Mouse (Mus musculus) heart, postnatal 4 days (tissue): ENCODE measurements around the gene Man2a2. TPM values are rescaled to one million over a fixed set of nuclear protein-coding genes. Genes with fewer than 3 reads are reported as not detected.
A peak's percentile ranks its signal among the peaks of the same experiment; 100 is the strongest.

Experiments
- DNase-seq: peaks from one replicate; pipeline ENCODE4 v3.0.0; 2021
- total RNA-seq, 2 experiments: library from RNA; stranded (reverse); gene quantifications; 2 replicates each; pipeline ENCODE4 v1.2.3; 2021

Man2a2 gene
- total RNA-seq, 2 experiments from 2014 or later: 65.0 to 65.6 TPM

GRCm38 (mm10) chr7:80369461-80369860 is 1.7 kb downstream of the Man2a2 start:
- DNase-seq: no peak

- peak; percentile 59 for DNase-seq
Measured at GRCm38 (mm10) chr7:80368635-80369421, 2.3 kb downstream of the Man2a2 start.

GRCm38 (mm10) chr7:80368009-80368408 is 3.2 kb downstream of the Man2a2 start:
- DNase-seq: no peak

GRCm38 (mm10) chr7:80367232-80367631 is 3.9 kb downstream of the Man2a2 start:
- DNase-seq: no peak

- peak; percentile 53 for DNase-seq
Measured at GRCm38 (mm10) chr7:80365759-80366158, 5.4 kb downstream of the Man2a2 start.

GRCm38 (mm10) chr7:80360435-80360834 is 10.7 kb downstream of the Man2a2 start:
- DNase-seq: no peak

GRCm38 (mm10) chr7:80358039-80358438 is 13.1 kb downstream of the Man2a2 start:
- DNase-seq: no peak

GRCm38 (mm10) chr7:80357156-80357555 is 14.0 kb downstream of the Man2a2 start:
- peak; percentile 46 for DNase-seq

GRCm38 (mm10) chr7:80356351-80356750 is 14.8 kb downstream of the Man2a2 start:
- no peak for DNase-seq

- no peak for DNase-seq
Measured at GRCm38 (mm10) chr7:80352920-80353319, 18.3 kb downstream of the Man2a2 start.

- DNase-seq: no peak
Measured at GRCm38 (mm10) chr7:80350808-80351207, 20.4 kb downstream of the Man2a2 start.

- DNase-seq: no peak
Measured at GRCm38 (mm10) chr7:80347670-80348586, 23.2 kb downstream of the Man2a2 start.

GRCm38 (mm10) chr7:80346830-80347229 is 24.3 kb downstream of the Man2a2 start:
- DNase-seq: no peak

GRCm38 (mm10) chr7:80346173-80346572 is 25.0 kb downstream of the Man2a2 start:
- DNase-seq: no peak

GRCm38 (mm10) chr7:80343270-80344018 is 27.7 kb downstream of the Man2a2 start:
- no peak for DNase-seq

GRCm38 (mm10) chr7:80342858-80343257 is 28.3 kb downstream of the Man2a2 start, which contains the start of gene Hddc3:
TSS of gene Hddc3 (plus strand) at chr7:80343104.
- peak; percentile 97 for DNase-seq

- DNase-seq: no peak
Measured at GRCm38 (mm10) chr7:80341793-80342192, 29.4 kb downstream of the Man2a2 start.

- DNase-seq: peak; percentile 81
Measured at GRCm38 (mm10) chr7:80340793-80341192, 30.4 kb downstream of the Man2a2 start, which contains the start of gene Unc45a. TSS of gene Unc45a (minus strand) at chr7:80341005.

- DNase-seq: peak; percentile 99
Measured at GRCm38 (mm10) chr7:80339793-80340628, 31.2 kb downstream of the Man2a2 start.

GRCm38 (mm10) chr7:80339371-80339770 is 31.8 kb downstream of the Man2a2 start:
- peak; percentile 41 for DNase-seq

GRCm38 (mm10) chr7:80336932-80337331 is 34.2 kb downstream of the Man2a2 start:
- no peak for DNase-seq
